ENCODE assay signal across 14 mouse cellular contexts in genomic region chr9:30985782-30986181, GRCm38 (mm10). TPM values are rescaled to one million over a fixed set of nuclear protein-coding genes. Genes with fewer than 3 reads are reported as not detected.
DNase-seq lines count a peak whose midpoint lies in the region; ATAC-seq lines count a peak whose summit lies in the region.
"Had no signal": no experiment of that assay in that cellular context is flagged by ENCODE, and none has a peak within 500 bp of the region (broad histone marks: within the 10 kb centered on the region; RNA-seq: fewer than 3 reads in every experiment).

No protein-coding gene starts in this region.

- WGBS in embryonic facial prominence, embryonic 14.5 days: 18% methylated on average over 6 of the region's 6 CpGs
- 52% methylated on average over 6 of the region's 6 CpGs for WGBS in limb, embryonic 10.5 days
- WGBS in neural tube, embryonic 15.5 days: 77% methylated on average over 6 of the region's 6 CpGs

- intact Hi-C loops in gastrocnemius, postnatal 14 days (cut with DNase I; ENCODE audit: low total_unique reads): no loop called here
- intact Hi-C loops in gastrocnemius, postnatal 36 days (cut with DNase I): no loop called here

- no peak overlapping the region for H3K4me2 ChIP-seq in embryonic facial prominence, embryonic 14.5 days (ENCODE audit: low read depth, low read length)
- no peak overlapping the region for H3K4me2 ChIP-seq in neural tube, embryonic 15.5 days
- H3K4me2 ChIP-seq: forebrain, embryonic 12.5 days had no signal

- H3K27ac ChIP-seq in embryonic facial prominence, embryonic 14.5 days (replicated peaks; ENCODE audit: low read depth, low read length): no peak overlapping the region
- H3K27ac ChIP-seq in limb, embryonic 10.5 days: peak overlapping the region; percentile 38; the same call in 1 of the 2 replicates
- no peak overlapping the region for H3K27ac ChIP-seq in neural tube, embryonic 15.5 days (replicated peaks)
- H3K27ac ChIP-seq: forebrain, embryonic 12.5 days; hindbrain, embryonic 10.5 days had no signal

- peaks cover 6% of the 10 kb centered on the region; the same call in 1 of the 2 replicates for H3K4me1 ChIP-seq in embryonic facial prominence, embryonic 14.5 days (ENCODE audit: control insufficient read depth, insufficient read depth, low read length)
- peaks cover 14% of the 10 kb centered on the region for H3K4me1 ChIP-seq in limb, embryonic 10.5 days
- no peaks in the 10 kb centered on the region for H3K4me1 ChIP-seq in neural tube, embryonic 15.5 days
- H3K4me1 ChIP-seq: forebrain, embryonic 12.5 days; hindbrain, embryonic 10.5 days had no signal

- DNase-seq in gastrocnemius, postnatal 14 days: peak; percentile 16
- no peak for DNase-seq in gastrocnemius, postnatal 36 days
- peak; percentile 68 for DNase-seq in 3T3-L1 (ENCODE audit: low read depth, low spot score)
- peak; percentile 91 for DNase-seq in embryonic facial prominence, embryonic 14.5 days (ENCODE audit: low spot score)
- DNase-seq in limb, embryonic 10.5 days (ENCODE audit: low spot score): no peak
- DNase-seq in cerebellum, postnatal 25 days: no peak
- DNase-seq: adrenal gland, adult 2 months; left cerebral cortex, postnatal 4 days; midbrain, embryonic 14.5 days; thymus, postnatal 25 days had no signal

- ATAC-seq in embryonic facial prominence, embryonic 14.5 days (ENCODE audit: low read depth): peak; percentile 86
- ATAC-seq in megakaryocyte progenitor cell, adult 5-6 weeks (replicated peaks; ENCODE audit: poor library complexity): no peak; the same call in 1 of the 2 replicates
- no peak for ATAC-seq in neural tube, embryonic 15.5 days (ENCODE audit: low FRiP score)

- no peak overlapping the region for H3K4me3 ChIP-seq in embryonic facial prominence, embryonic 14.5 days (ENCODE audit: low read depth, low read length)
- no peak overlapping the region for H3K4me3 ChIP-seq in limb, embryonic 10.5 days
- no peak overlapping the region for H3K4me3 ChIP-seq in neural tube, embryonic 15.5 days (replicated peaks)
- H3K4me3 ChIP-seq: forebrain, embryonic 12.5 days; hindbrain, embryonic 10.5 days had no signal

- no peaks in the 10 kb centered on the region for H3K36me3 ChIP-seq in embryonic facial prominence, embryonic 14.5 days (ENCODE audit: control insufficient read depth, insufficient read depth, low read length)
- H3K36me3 ChIP-seq in limb, embryonic 10.5 days: no peaks in the 10 kb centered on the region
- H3K36me3 ChIP-seq in neural tube, embryonic 15.5 days: no peaks in the 10 kb centered on the region
- H3K36me3 ChIP-seq: forebrain, embryonic 12.5 days; hindbrain, embryonic 10.5 days had no signal

- H3K9ac ChIP-seq in embryonic facial prominence, embryonic 14.5 days (ENCODE audit: low read depth, low read length): no peak overlapping the region
- no peak overlapping the region for H3K9ac ChIP-seq in neural tube, embryonic 15.5 days (replicated peaks)
- H3K9ac ChIP-seq: forebrain, embryonic 12.5 days had no signal

- H3K27me3 ChIP-seq in embryonic facial prominence, embryonic 14.5 days (replicated peaks; ENCODE audit: control insufficient read depth, insufficient read depth, low read length): no peaks in the 10 kb centered on the region
- no peaks in the 10 kb centered on the region for H3K27me3 ChIP-seq in limb, embryonic 10.5 days (ENCODE audit: low read depth, poor library complexity, severe bottlenecking)
- no peaks in the 10 kb centered on the region for H3K27me3 ChIP-seq in neural tube, embryonic 15.5 days (replicated peaks)
- H3K27me3 ChIP-seq: forebrain, embryonic 12.5 days had no signal

- H3K9me3 ChIP-seq in embryonic facial prominence, embryonic 14.5 days (ENCODE audit: control insufficient read depth, low read length): no peaks in the 10 kb centered on the region
- no peaks in the 10 kb centered on the region for H3K9me3 ChIP-seq in limb, embryonic 10.5 days (replicated peaks)
- no peaks in the 10 kb centered on the region for H3K9me3 ChIP-seq in neural tube, embryonic 15.5 days (replicated peaks)
- H3K9me3 ChIP-seq: forebrain, embryonic 12.5 days; hindbrain, embryonic 10.5 days had no signal

RNA-seq across cellular contexts. Expression of gene Adamts8, which starts 43.4 kb away (rescaled TPM):
- 1 to 10 TPM; 3.8 to 4.2 TPM for total RNA-seq in gastrocnemius, postnatal 14 days (2021)
- total RNA-seq in gastrocnemius, postnatal 36 days (2021): 1 to 10 TPM; 2.3 to 6.7 TPM
- 3.9 and 4.1 TPM in 2 replicates for polyA plus RNA-seq in embryonic facial prominence, embryonic 14.5 days (2014; fragmentation: Nextera tagmentation; extraction: Ambion mirVana)
- 0.06 and 0.29 TPM in 2 replicates for polyA plus RNA-seq in limb, embryonic 10.5 days (2016; fragmentation: Nextera tagmentation; extraction: Ambion mirVana)
- total RNA-seq in megakaryocyte progenitor cell, adult 5-6 weeks (2015): not detected in 2 replicates
- not detected in 2 replicates for total RNA-seq in megakaryocyte progenitor cell, adult 5-6 weeks (2017)
- polyA plus RNA-seq in neural tube, embryonic 15.5 days (2015; fragmentation: Nextera tagmentation; extraction: Ambion mirVana): 2.6 and 3.1 TPM in 2 replicates

RNA-seq across cellular contexts. Expression of gene Zbtb44, which starts 44.7 kb away (rescaled TPM):
- total RNA-seq in gastrocnemius, postnatal 14 days (2021): 10 to 100 TPM; 33.4 to 38.0 TPM
- total RNA-seq in gastrocnemius, postnatal 36 days (2021): 10 to 100 TPM; 55.5 to 61.7 TPM
- polyA plus RNA-seq in embryonic facial prominence, embryonic 14.5 days (2014; fragmentation: Nextera tagmentation; extraction: Ambion mirVana): 5.9 and 7.1 TPM in 2 replicates
- polyA plus RNA-seq in limb, embryonic 10.5 days (2016; fragmentation: Nextera tagmentation; extraction: Ambion mirVana): 4.8 and 5.6 TPM in 2 replicates
- 52.5 and 57.9 TPM in 2 replicates for total RNA-seq in megakaryocyte progenitor cell, adult 5-6 weeks (2015)
- 27.0 and 27.4 TPM in 2 replicates for total RNA-seq in megakaryocyte progenitor cell, adult 5-6 weeks (2017)
- 3.5 and 5.1 TPM in 2 replicates for polyA plus RNA-seq in neural tube, embryonic 15.5 days (2015; fragmentation: Nextera tagmentation; extraction: Ambion mirVana)

Comparison
In these comparisons a context has a peak if more than half of its experiments do, and no peak if none do; other contexts are left out.
1. DNase-seq: peak in gastrocnemius, postnatal 14 days (single experiment), 3T3-L1 (single experiment) and embryonic facial prominence, embryonic 14.5 days (single experiment); none in gastrocnemius, postnatal 36 days (0 of 2), limb, embryonic 10.5 days (single experiment) and cerebellum, postnatal 25 days (0 of 2).